Mouse (Mus musculus) adrenal gland, postnatal 25 days (tissue): ENCODE results near the gene Thy1. TPM values are rescaled to one million over a fixed set of nuclear protein-coding genes. Genes with fewer than 3 reads are reported as not detected.

Experiments
- DNase-seq: peaks from one replicate; pipeline ENCODE4 v3.0.0; 2021; ENCODE audit warnings: mixed read lengths
- long read RNA-seq: library from polyadenylated mRNA; stranded (forward); transcript quantifications from one replicate; pipeline ENCODE4 v2.0.0, GENCODE M21; 2021
- total RNA-seq: library from RNA; stranded (reverse); gene quantifications from 2 replicates; pipeline ENCODE4 v1.2.3, GENCODE M21; 2021

Gene Thy1
- total RNA-seq: 30.8 and 37.7 TPM in 2 replicates
- long read RNA-seq, partial matches to known transcripts: 0 of 5 reads
- long read RNA-seq, other reads (novel, unspliced or antisense): 4 of 5 reads

- peak; percentile 17 for DNase-seq
Observed at GRCm38 (mm10) chr9:44042836-44043707, at the start of gene Thy1. Gene Thy1 (plus strand): TSS chr9:44043384.

DNA sequence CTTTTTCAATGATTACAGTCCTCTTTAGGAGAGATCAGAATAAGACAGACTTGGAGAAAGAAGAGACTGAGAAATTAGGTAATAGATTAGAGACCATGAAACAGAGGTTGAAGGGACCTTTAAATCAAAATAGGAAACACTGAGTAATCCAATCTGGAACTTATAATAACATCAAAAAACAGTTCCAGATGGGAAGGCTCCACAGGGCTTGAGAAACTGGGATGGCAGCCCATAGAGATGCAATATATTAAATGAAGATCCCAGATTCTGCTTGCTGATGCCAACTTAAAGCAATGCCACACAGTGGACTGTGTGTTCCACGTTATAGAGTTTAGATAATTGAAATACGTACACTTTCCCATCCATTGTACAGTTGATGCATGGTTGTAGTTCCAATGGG is 45.5 kb upstream of the Thy1 start:
- DNase-seq: no peak

- no peak for DNase-seq
Observed at GRCm38 (mm10) chr9:43998851-43999250, 44.3 kb upstream of the Thy1 start.

GRCm38 (mm10) chr9:44004362-44004761 is 38.8 kb upstream of the Thy1 start:
- DNase-seq: no peak

- no peak for DNase-seq
Observed at GRCm38 (mm10) chr9:44005305-44005704, 37.9 kb upstream of the Thy1 start.

DNA sequence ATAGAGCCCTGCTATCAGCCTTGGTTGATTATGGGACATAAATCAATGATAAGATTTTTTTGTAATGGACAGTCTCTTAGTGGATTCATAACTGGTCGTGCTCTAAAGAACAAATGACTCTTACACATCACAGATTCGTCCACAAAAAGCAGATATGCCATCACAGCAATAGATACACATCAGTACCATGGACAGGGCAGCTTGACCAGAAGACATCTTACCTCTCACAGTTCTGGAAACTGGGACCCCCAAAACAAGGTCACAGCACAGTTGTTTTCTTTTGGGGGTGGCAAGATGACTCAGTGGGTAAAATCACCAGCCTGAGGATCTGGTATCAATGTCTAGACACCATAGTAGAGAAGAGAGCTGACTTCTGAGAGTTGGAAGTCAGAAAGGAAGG is 35.9 kb upstream of the Thy1 start:
- DNase-seq: no peak

DNA sequence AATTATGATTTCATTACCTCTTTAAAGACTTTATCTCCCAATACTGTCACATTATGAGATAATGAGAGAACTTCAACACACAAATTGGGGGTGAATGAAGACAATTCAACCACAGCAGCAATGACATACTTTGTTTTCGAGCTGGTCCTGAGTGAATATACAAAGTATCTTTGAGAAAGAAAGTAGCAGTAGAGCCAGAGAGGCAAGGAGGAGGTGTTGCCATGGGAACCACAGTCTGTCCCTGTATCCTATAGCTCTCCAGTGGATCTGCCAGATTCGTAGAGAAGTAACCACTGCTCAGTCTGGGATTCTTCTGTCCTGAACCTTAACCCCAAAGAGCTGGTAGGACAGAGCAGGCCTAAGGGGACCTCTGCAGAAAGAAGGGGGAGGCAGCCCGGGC is 35.2 kb upstream of the Thy1 start:
- no peak for DNase-seq

- DNase-seq: no peak
Observed at GRCm38 (mm10) chr9:44010900-44011299, 32.3 kb upstream of the Thy1 start.

GRCm38 (mm10) chr9:44011668-44012067 is 31.5 kb upstream of the Thy1 start:
- DNase-seq: no peak

DNA sequence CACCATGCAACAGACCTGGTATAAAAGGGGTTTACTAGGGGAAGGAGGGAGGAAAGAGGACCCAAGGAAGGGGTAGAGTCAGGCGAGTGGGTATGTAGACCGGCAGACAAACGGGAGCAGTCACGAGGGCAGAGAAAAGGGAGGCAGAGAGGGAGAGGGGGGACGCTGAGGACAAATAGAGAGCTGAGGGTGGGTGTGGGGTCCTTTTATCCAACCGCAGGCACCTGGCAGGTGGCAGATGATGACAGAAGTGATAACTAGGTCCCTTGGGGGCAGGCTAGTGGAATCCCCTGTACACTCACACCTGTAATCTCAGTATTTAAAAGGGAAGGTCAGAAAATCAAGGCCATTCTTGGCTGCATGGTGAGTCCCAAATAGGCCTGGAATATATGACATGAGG is 31.0 kb upstream of the Thy1 start:
- DNase-seq: no peak

DNA sequence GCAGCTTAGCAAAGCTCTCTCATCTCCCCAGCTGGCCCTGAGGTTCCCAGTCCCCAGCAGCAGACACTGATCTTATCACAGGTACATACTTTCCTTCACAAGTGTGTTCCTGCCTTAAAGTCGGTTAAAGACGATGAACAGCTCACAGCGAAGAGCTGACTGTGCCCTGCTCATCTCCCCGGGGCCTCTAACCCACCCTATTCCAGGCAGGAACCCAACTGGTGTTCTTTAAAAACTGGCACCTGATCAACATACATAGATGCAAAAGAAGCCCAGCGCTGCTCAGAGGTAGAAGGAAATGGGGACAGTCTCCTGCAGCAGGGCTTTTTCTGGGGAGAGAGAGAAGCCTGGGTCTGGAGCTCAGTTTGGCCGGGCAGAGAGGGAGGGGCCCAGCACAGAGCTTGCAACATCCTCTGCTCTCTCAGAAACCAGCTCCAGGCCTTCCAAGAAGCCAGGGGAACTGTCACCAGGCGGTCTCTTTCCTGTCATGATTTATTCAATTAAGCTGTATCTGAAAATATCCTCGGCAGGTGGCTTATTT is 30.4 kb upstream of the Thy1 start:
- peak; percentile 27 for DNase-seq

DNA sequence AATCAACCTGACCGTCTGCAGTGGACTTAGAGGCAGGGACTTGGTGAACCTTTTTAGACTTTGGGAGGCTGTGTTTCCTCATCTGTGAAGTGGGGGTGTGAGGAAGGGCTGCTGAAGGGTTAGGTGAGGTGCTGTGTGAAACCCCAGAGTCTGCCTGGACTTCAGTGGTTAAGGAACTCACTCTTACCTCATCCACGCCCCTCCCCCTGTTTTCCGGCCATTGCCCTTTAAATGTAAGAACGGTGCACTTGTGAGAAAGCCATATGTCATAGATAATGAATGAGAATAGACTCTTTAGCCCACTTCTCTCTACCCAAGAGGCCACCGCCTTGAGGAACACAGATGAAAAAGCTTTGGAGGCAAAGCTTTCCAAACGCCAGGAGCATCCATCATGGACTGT is 29.4 kb upstream of the Thy1 start:
- DNase-seq: no peak

DNA sequence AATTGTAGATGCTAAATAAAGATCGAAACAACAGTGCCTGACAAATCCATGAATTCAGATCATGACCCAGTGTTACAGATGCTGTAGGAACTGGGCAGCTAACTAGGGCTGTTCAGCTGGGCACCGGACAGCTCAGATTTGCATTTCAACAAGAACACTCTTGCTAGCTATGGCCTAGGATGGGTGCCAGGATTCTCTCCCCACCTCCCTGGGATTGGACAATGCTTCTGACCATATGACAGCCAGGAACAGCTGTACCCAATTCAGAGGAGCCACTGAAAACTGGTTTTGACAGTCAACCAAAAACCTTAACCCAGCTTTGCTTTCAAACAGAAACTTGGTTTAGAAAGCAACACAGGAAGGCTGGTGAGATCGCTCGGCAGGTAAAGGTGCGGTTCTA is 26.9 kb upstream of the Thy1 start:
- no peak for DNase-seq

GRCm38 (mm10) chr9:44017846-44018245 is 25.3 kb upstream of the Thy1 start:
- no peak for DNase-seq

DNA sequence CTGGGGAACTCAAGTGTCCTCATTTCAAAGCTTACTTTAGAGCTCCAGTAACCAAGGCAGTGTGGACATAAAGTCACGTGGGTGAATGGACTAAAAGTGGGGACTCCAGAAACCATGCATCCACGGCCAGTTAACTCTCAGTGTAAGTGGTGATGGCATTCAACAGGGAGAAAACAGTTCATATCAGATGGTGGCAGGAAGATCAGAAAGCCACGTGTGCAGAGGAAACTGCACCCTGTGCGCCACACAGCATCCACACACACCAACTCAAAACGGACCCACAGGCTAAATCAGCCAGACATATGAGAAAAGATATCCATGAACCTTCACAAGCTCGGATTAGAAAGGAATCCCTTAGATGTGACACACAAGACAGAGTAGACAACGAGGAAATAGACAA is 23.2 kb upstream of the Thy1 start:
- no peak for DNase-seq

GRCm38 (mm10) chr9:44022100-44022847 is 20.9 kb upstream of the Thy1 start:
- no peak for DNase-seq

DNA sequence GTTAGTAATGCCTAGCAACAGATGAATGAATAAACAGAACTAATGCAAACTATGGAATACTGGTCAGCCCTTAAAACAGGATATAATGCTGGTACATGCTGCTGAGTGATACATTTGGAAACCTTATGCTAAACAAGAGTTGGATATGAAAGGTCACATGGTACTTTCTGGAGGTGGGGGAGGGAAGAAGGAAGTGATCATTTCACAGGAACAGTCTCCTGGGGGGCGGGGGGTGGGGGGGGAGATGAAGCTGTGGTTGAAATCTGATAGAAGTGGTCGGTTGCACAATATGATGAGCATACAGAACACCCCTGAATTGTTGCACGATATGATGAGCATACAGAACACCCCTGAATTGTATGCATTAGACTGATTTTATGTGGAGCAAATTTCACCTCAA is 19.1 kb upstream of the Thy1 start:
- no peak for DNase-seq

- no peak for DNase-seq
Observed at GRCm38 (mm10) chr9:44029580-44030236, 13.5 kb upstream of the Thy1 start.

DNA sequence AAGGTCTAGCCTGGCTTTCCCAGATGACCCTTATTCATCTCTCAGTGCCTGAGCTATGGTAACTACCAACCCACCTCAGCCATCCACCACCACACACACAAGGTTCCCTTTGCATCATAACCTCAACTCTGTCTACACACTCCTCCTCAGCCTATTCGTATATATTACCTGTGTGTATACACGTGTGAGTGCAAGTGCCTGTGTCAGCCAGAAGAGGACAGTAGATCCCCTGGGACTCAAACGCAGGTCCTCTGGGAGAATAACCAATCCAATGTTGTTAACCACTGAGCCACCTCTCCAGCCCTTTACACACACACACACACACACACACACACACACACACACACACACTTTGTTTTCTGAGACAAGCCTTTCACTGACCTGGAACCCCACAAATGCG is 12.5 kb upstream of the Thy1 start:
- no peak for DNase-seq

GRCm38 (mm10) chr9:44031079-44031478 is 12.1 kb upstream of the Thy1 start:
- DNase-seq: no peak

DNA sequence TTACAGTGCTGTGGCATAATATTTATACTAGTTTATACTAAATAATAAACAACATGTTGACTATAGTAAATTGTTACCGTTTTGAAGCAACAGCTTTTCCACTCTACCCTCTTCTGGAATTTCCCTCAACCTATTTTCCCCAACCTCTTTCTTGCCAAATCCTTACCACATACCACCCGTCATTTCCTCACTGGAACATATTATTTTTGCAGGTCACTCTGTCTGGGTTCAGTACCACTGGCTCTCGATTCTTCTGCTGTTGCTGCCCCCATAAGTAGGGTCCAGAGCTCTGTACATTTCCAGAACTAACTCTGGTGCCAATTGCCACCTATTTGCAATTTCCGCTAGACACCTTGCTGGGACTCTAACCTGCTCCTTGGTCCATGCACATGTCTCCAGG is 11.2 kb upstream of the Thy1 start:
- no peak for DNase-seq

GRCm38 (mm10) chr9:44033317-44033716 is 9.9 kb upstream of the Thy1 start:
- DNase-seq: no peak
